Mouse (Mus musculus) ES-E14 (cell line): ENCODE data around the gene Tpmt.

Experiments used
- CHD2 ChIP-seq: IDR thresholded peaks from 2 replicates; pipeline ENCODE4 v1.6.1; 2014; ENCODE audit warnings: mild to moderate bottlenecking, low read depth, low read length, inconsistent platforms
- HCFC1 ChIP-seq: IDR thresholded peaks from 2 replicates; pipeline ENCODE4 v1.6.1; 2012; ENCODE audit warnings: low read length, inconsistent platforms, borderline replicate concordance; ENCODE audit not compliant: insufficient read depth
- MAFK ChIP-seq: IDR thresholded peaks from 2 replicates; pipeline ENCODE4 v1.6.1; 2014; ENCODE audit warnings: mild to moderate bottlenecking, low read depth, low read length, inconsistent platforms; ENCODE audit not compliant: insufficient read depth
- ZC3H11A ChIP-seq: IDR thresholded peaks from 2 replicates; pipeline ENCODE4 v1.6.1; 2012; ENCODE audit warnings: low read depth, mild to moderate bottlenecking, inconsistent platforms, low read length, borderline replicate concordance
- ZNF384 ChIP-seq: IDR thresholded peaks from 2 replicates; pipeline ENCODE4 v1.6.1; 2012; ENCODE audit warnings: low read depth, low read length, inconsistent platforms

GRCm38 (mm10) chr13:47056126-47056525 lies 11.6 kb upstream of the Tpmt start:
- TF ChIP-seq CHD2 (no peak), MAFK (no peak), ZC3H11A (no peak), HCFC1 (no peak), ZNF384 (no peak)
